10 mouse cellular contexts compared by ENCODE assay signal in genomic region chr13:24679027-24679680, GRCm38 (mm10).
DNase-seq lines count a peak whose midpoint lies in the region; ATAC-seq and TF ChIP-seq lines count a peak whose summit lies in the region.
"Had no signal": no experiment of that assay in that cellular context is flagged by ENCODE, and none has a peak within 500 bp of the region (broad histone marks: within the 10 kb centered on the region; RNA-seq: fewer than 3 reads in every experiment).

No protein-coding gene starts in this region.

- H3K9me3 ChIP-seq in embryonic facial prominence, embryonic 11.5 days (replicated peaks; ENCODE audit: control insufficient read depth, low read length): no peaks in the 10 kb centered on the region
- H3K9me3 ChIP-seq in midbrain, embryonic 11.5 days (ENCODE audit: control insufficient read depth, low read length): no peaks in the 10 kb centered on the region
- H3K9me3 ChIP-seq: lung, embryonic 15.5 days had no signal

- no peaks in the 10 kb centered on the region for H3K36me3 ChIP-seq in embryonic facial prominence, embryonic 11.5 days (replicated peaks; ENCODE audit: control insufficient read depth, insufficient read depth, low read depth, low read length)
- H3K36me3 ChIP-seq in midbrain, embryonic 11.5 days (ENCODE audit: control insufficient read depth, insufficient read depth, low read length): no peaks in the 10 kb centered on the region
- H3K36me3 ChIP-seq: lung, embryonic 15.5 days had no signal

- TF ChIP-seq POLR2A in brain, embryonic 14.5 days (IDR thresholded peaks at IDR 0.05; ENCODE audit: borderline replicate concordance, extremely low read depth, insufficient read depth, insufficient read length, poor library complexity, severe bottlenecking): no peak

- no peak for ATAC-seq in embryonic facial prominence, embryonic 11.5 days (replicated peaks; ENCODE audit: insufficient number of reproducible peaks, low FRiP score, low TSS enrichment, low read depth)
- ATAC-seq in midbrain, embryonic 11.5 days (ENCODE audit: low FRiP score): no peak

- peak; percentile 26 for DNase-seq in heart, postnatal 4 days
- DNase-seq in heart, postnatal 14 days: no peak
- peak; percentile 75 for DNase-seq in brain, embryonic 14.5 days (ENCODE audit: low read depth)
- peak; percentile 33 for DNase-seq in embryonic facial prominence, embryonic 11.5 days (ENCODE audit: low spot score)
- peak; percentile 86 for DNase-seq in midbrain, embryonic 11.5 days (ENCODE audit: low spot score, missing footprints)
- no peak for DNase-seq in adrenal gland, adult 8-10 months
- no peak for DNase-seq in layer of hippocampus, adult 8-10 months (ENCODE audit: low spot score in 2 of 2)
- DNase-seq in retina, postnatal 1 day: no peak
- DNase-seq: adrenal gland, adult 2 months had no signal

- TF ChIP-seq CTCF in brain, embryonic 14.5 days (IDR thresholded peaks at IDR 0.05; ENCODE audit: borderline replicate concordance, extremely low read depth, insufficient read depth, insufficient read length): no peak

- H3K27ac ChIP-seq in embryonic facial prominence, embryonic 11.5 days (replicated peaks; ENCODE audit: low read depth, low read length): no peak overlapping the region; the same call in 1 of the 2 replicates
- no peak overlapping the region for H3K27ac ChIP-seq in midbrain, embryonic 11.5 days (ENCODE audit: low read depth, low read length)
- H3K27ac ChIP-seq: lung, embryonic 15.5 days had no signal

- intact Hi-C loops in heart, postnatal 14 days (cut with DNase I): no loop called here

- WGBS in embryonic facial prominence, embryonic 11.5 days: 32% methylated on average over 15 of the region's 15 CpGs
- WGBS in midbrain, embryonic 11.5 days: 45% methylated on average over 15 of the region's 15 CpGs

- H3K4me1 ChIP-seq in embryonic facial prominence, embryonic 11.5 days (ENCODE audit: control insufficient read depth, insufficient read depth, low read length): no peaks in the 10 kb centered on the region
- H3K4me1 ChIP-seq in midbrain, embryonic 11.5 days (ENCODE audit: control insufficient read depth, insufficient read depth, low read length): no peaks in the 10 kb centered on the region
- H3K4me1 ChIP-seq: lung, embryonic 15.5 days had no signal

- no peak overlapping the region for H3K4me2 ChIP-seq in embryonic facial prominence, embryonic 11.5 days (ENCODE audit: low read depth, low read length)
- H3K4me2 ChIP-seq in midbrain, embryonic 11.5 days: no peak overlapping the region
- H3K4me2 ChIP-seq: lung, embryonic 15.5 days had no signal

- H3K27me3 ChIP-seq in embryonic facial prominence, embryonic 11.5 days (ENCODE audit: control insufficient read depth, insufficient read depth, low read length): no peaks in the 10 kb centered on the region
- no peaks in the 10 kb centered on the region for H3K27me3 ChIP-seq in midbrain, embryonic 11.5 days (ENCODE audit: control insufficient read depth, insufficient read depth, low read length)
- H3K27me3 ChIP-seq: lung, embryonic 15.5 days had no signal

- H3K4me3 ChIP-seq in embryonic facial prominence, embryonic 11.5 days (ENCODE audit: low read depth, low read length): no peak overlapping the region
- H3K4me3 ChIP-seq in midbrain, embryonic 11.5 days (ENCODE audit: low read depth, low read length): no peak overlapping the region
- H3K4me3 ChIP-seq: lung, embryonic 15.5 days had no signal

- H3K9ac ChIP-seq in embryonic facial prominence, embryonic 11.5 days (replicated peaks; ENCODE audit: low read length): no peak overlapping the region; the same call in 1 of the 2 replicates
- no peak overlapping the region for H3K9ac ChIP-seq in midbrain, embryonic 11.5 days (ENCODE audit: low read length)
- H3K9ac ChIP-seq: lung, embryonic 15.5 days had no signal

Comparison
In these comparisons a context has a peak if more than half of its experiments do, and no peak if none do; other contexts are left out.
1. DNase-seq: peak in heart, postnatal 4 days (single experiment), brain, embryonic 14.5 days (single experiment), embryonic facial prominence, embryonic 11.5 days (single experiment) and midbrain, embryonic 11.5 days (single experiment); none in heart, postnatal 14 days (0 of 2), adrenal gland, adult 8-10 months (single experiment), layer of hippocampus, adult 8-10 months (0 of 2) and retina, postnatal 1 day (single experiment).